Mouse (Mus musculus): Measurements from ENCODE around the gene Ube2g1. TPM values are rescaled to one million over a fixed set of nuclear protein-coding genes. Genes with fewer than 3 reads are reported as not detected.

The Ube2g1 gene
- polyA plus RNA-seq, 1 experiment from 2014 or later = 106 TPM

GRCm38 (mm10) chr11:72712721-72713120 is 105.6 kb downstream of the Ube2g1 start:
- Histone ChIP-seq H3K4me1 (no peaks in the 10 kb centered on the region), H3K27ac (no peak overlapping the region), H3K36me3 (replicated peaks) (peaks cover 20% of the 10 kb centered on the region), H3K9ac (no peak overlapping the region), H3K27me3 (no peaks in the 10 kb centered on the region), H3K9me3 (no peaks in the 10 kb centered on the region), H3K4me2 (no peak overlapping the region), H3K4me3 (replicated peaks) (no peak overlapping the region)
- WGBS = 94% methylated on average over 5 of the region's 5 CpGs
- no peak for ATAC-seq (ENCODE audit: low FRiP score)

GRCm38 (mm10) chr11:72718161-72718560 is 111.1 kb downstream of the Ube2g1 start:
- no peaks in the 10 kb centered on the region for H3K27me3 ChIP-seq

GRCm38 (mm10) chr11:72723165-72723564 is 116.1 kb downstream of the Ube2g1 start:
- 62% methylated on average over 2 of the region's 2 CpGs for WGBS
- Histone ChIP-seq H3K27me3 (no peaks in the 10 kb centered on the region), H3K36me3 (replicated peaks) (peaks cover 9% of the 10 kb centered on the region; the same call in 1 of the 2 replicates), H3K4me2 (no peak overlapping the region), H3K9me3 (no peaks in the 10 kb centered on the region), H3K27ac (no peak overlapping the region), H3K4me3 (replicated peaks) (no peak overlapping the region), H3K9ac (no peak overlapping the region), H3K4me1 (no peaks in the 10 kb centered on the region)
- ATAC-seq (ENCODE audit: low FRiP score) = no peak

More at GRCm38 (mm10) chr11:72718161-72718560, 111.1 kb downstream of the Ube2g1 start:
- Histone ChIP-seq H3K4me3 (replicated peaks) (no peak overlapping the region), H3K36me3 (replicated peaks) (peaks cover 15% of the 10 kb centered on the region), H3K9ac (no peak overlapping the region), H3K4me1 (no peaks in the 10 kb centered on the region), H3K4me2 (no peak overlapping the region), H3K9me3 (no peaks in the 10 kb centered on the region), H3K27ac (no peak overlapping the region)
- WGBS = 89% methylated on average over 3 of the region's 3 CpGs
- no peak for ATAC-seq (ENCODE audit: low FRiP score)

GRCm38 (mm10) chr11:72723871-72724270 is 116.8 kb downstream of the Ube2g1 start:
- H3K27ac ChIP-seq = no peak overlapping the region
- no peak overlapping the region for H3K4me2 ChIP-seq
- no peaks in the 10 kb centered on the region for H3K9me3 ChIP-seq
- no peak overlapping the region for H3K9ac ChIP-seq
- no peak overlapping the region for H3K4me3 ChIP-seq (replicated peaks)
- no peak for ATAC-seq (ENCODE audit: low FRiP score)
- no peaks in the 10 kb centered on the region for H3K4me1 ChIP-seq
- peaks cover 13% of the 10 kb centered on the region for H3K36me3 ChIP-seq (replicated peaks)
- no peaks in the 10 kb centered on the region for H3K27me3 ChIP-seq

- H3K4me2 ChIP-seq = no peak overlapping the region
- no peak overlapping the region for H3K4me3 ChIP-seq (replicated peaks)
- H3K9me3 ChIP-seq = no peaks in the 10 kb centered on the region
- no peaks in the 10 kb centered on the region for H3K4me1 ChIP-seq
- H3K9ac ChIP-seq = no peak overlapping the region
- no peaks in the 10 kb centered on the region for H3K27me3 ChIP-seq
- no peak for ATAC-seq (ENCODE audit: low FRiP score)
- H3K36me3 ChIP-seq (replicated peaks) = peaks cover 35% of the 10 kb centered on the region
- H3K27ac ChIP-seq = no peak overlapping the region
Observed at GRCm38 (mm10) chr11:72726023-72726422, 118.9 kb downstream of the Ube2g1 start.

- 89% methylated on average over 3 of the region's 3 CpGs for WGBS
Observed at GRCm38 (mm10) chr11:72733736-72734135, 126.7 kb downstream of the Ube2g1 start.

GRCm38 (mm10) chr11:72734840-72735518 is 127.9 kb downstream of the Ube2g1 start:
- H3K4me3 ChIP-seq (replicated peaks) = no peak overlapping the region
- no peak overlapping the region for H3K4me2 ChIP-seq
- no peaks in the 10 kb centered on the region for H3K4me1 ChIP-seq
- H3K9me3 ChIP-seq = no peaks in the 10 kb centered on the region
- ATAC-seq (ENCODE audit: low FRiP score) = no peak
- H3K9ac ChIP-seq = no peak overlapping the region
- peaks cover 68% of the 10 kb centered on the region for H3K36me3 ChIP-seq (replicated peaks)
- H3K27ac ChIP-seq = no peak overlapping the region
- 89% methylated on average over 4 of the region's 4 CpGs for WGBS
- H3K27me3 ChIP-seq = no peaks in the 10 kb centered on the region

More at GRCm38 (mm10) chr11:72733736-72734135, 126.7 kb downstream of the Ube2g1 start:
- Histone ChIP-seq H3K9ac (no peak overlapping the region), H3K27me3 (no peaks in the 10 kb centered on the region), H3K9me3 (no peaks in the 10 kb centered on the region), H3K27ac (no peak overlapping the region), H3K4me3 (replicated peaks) (no peak overlapping the region), H3K4me1 (no peaks in the 10 kb centered on the region), H3K4me2 (no peak overlapping the region), H3K36me3 (replicated peaks) (peaks cover 74% of the 10 kb centered on the region)
- ATAC-seq (ENCODE audit: low FRiP score) = no peak

GRCm38 (mm10) chr11:72735519-72735860 is 128.4 kb downstream of the Ube2g1 start:
- H3K9ac ChIP-seq = no peak overlapping the region
- peaks cover 68% of the 10 kb centered on the region for H3K36me3 ChIP-seq (replicated peaks)
- 76% methylated on average over 2 of the region's 2 CpGs for WGBS
- no peak overlapping the region for H3K4me2 ChIP-seq
- no peak for ATAC-seq (ENCODE audit: low FRiP score)
- no peak overlapping the region for H3K27ac ChIP-seq
- H3K4me3 ChIP-seq (replicated peaks) = no peak overlapping the region
- no peaks in the 10 kb centered on the region for H3K4me1 ChIP-seq
- H3K27me3 ChIP-seq = no peaks in the 10 kb centered on the region
- no peaks in the 10 kb centered on the region for H3K9me3 ChIP-seq

Small RNA genes lying within 50 kb of the gene (microRNA-seq; reads per million reads assigned to microRNA genes)
- gene Gm25678 = not detected

Other genes with a start within 250 kb of the Ube2g1 start
- 6.3 and 6.7 TPM in 2 replicates for gene Tekt1, start 244.8 kb upstream of the Ube2g1 start, polyA plus RNA-seq (2016; fragmentation: Nextera tagmentation; extraction: Ambion mirVana)
- 5.2 and 5.5 TPM in 2 replicates for gene Smtnl2, start 195.6 kb upstream of the Ube2g1 start, polyA plus RNA-seq (2016; fragmentation: Nextera tagmentation; extraction: Ambion mirVana)
- not detected in 2 replicates for gene Ggt6, start 171.8 kb upstream of the Ube2g1 start, polyA plus RNA-seq (2016; fragmentation: Nextera tagmentation; extraction: Ambion mirVana)
- 158 and 160 TPM in 2 replicates for gene Mybbp1a, start 165.9 kb upstream of the Ube2g1 start, polyA plus RNA-seq (2016; fragmentation: Nextera tagmentation; extraction: Ambion mirVana)
- gene Spns2, start 117.4 kb upstream of the Ube2g1 start, polyA plus RNA-seq (2016; fragmentation: Nextera tagmentation; extraction: Ambion mirVana) = 4.9 and 5.4 TPM in 2 replicates
- not detected in 2 replicates for gene Spns3, start 56.8 kb upstream of the Ube2g1 start, polyA plus RNA-seq (2016; fragmentation: Nextera tagmentation; extraction: Ambion mirVana)
- gene Ankfy1, start 82.7 kb downstream of the Ube2g1 start, polyA plus RNA-seq (2016; fragmentation: Nextera tagmentation; extraction: Ambion mirVana) = 35.2 and 35.9 TPM in 2 replicates
- gene Cyb5d2, start 188.9 kb downstream of the Ube2g1 start, polyA plus RNA-seq (2016; fragmentation: Nextera tagmentation; extraction: Ambion mirVana) = 4.7 and 5.2 TPM in 2 replicates
- gene Zzef1, start 188.9 kb downstream of the Ube2g1 start, polyA plus RNA-seq (2016; fragmentation: Nextera tagmentation; extraction: Ambion mirVana) = 11.3 and 12.1 TPM in 2 replicates

Measured in forebrain, embryonic 12.5 days (tissue).